Mouse (Mus musculus) limb, embryonic 10.5 days (tissue): Measurements from ENCODE around the gene Atxn3. TPM values are rescaled to one million over a fixed set of nuclear protein-coding genes. Genes with fewer than 3 reads are reported as not detected.
A peak's percentile ranks its signal among the peaks of the same experiment; 100 is the strongest.
"Not testable (repeated sequence)": the region's sequence is repeated elsewhere in the genome, so short reads cannot be mapped to it uniquely, and the experiment has no call there.

Experiments used
- DNase-seq: peaks from one replicate; pipeline ENCODE4 v3.0.0-alpha.2; 2017; ENCODE audit warnings: low spot score
- H3K27ac ChIP-seq: fragments of 300-500 bp; sonication (generic); 2 replicates; pipeline ENCODE4 v1.5.1; 2016; ENCODE audit warnings: mild to moderate bottlenecking
- H3K27me3 ChIP-seq: fragments of 300-500 bp; sonication (generic); 2 replicates; pipeline ENCODE4 v1.6.1; 2016; ENCODE audit warnings: low read depth, mild to moderate bottlenecking; ENCODE audit not compliant: poor library complexity, severe bottlenecking
- H3K36me3 ChIP-seq: fragments of 300-500 bp; sonication (generic); 2 replicates; pipeline ENCODE4 v1.6.1; 2016; ENCODE audit warnings: mild to moderate bottlenecking, moderate library complexity
- H3K4me1 ChIP-seq: fragments of 300-500 bp; sonication (generic); 2 replicates; pipeline ENCODE4 v1.6.1; 2016
- H3K4me3 ChIP-seq: fragments of 300-500 bp; sonication (generic); 2 replicates; pipeline ENCODE4 v1.5.1; 2016; ENCODE audit warnings: mild to moderate bottlenecking, moderate library complexity
- H3K9me3 ChIP-seq: fragments of 300-500 bp; sonication (generic); replicated peaks from 2 replicates; pipeline ENCODE4 v1.6.1; 2016; ENCODE audit warnings: mild to moderate bottlenecking
- WGBS: fragments of 180-500 bp; shearing (Covaris S2); methylation state at CpG from one replicate; pipeline ENCODE4 v1.1.7; 2016; 5-methylcytosine and 5-hydroxymethylcytosine counted together
- polyA plus RNA-seq: library from polyadenylated mRNA; unstranded; fragments of >200 nt; fragmentation: Nextera tagmentation; extraction: Ambion mirVana; gene quantifications from 2 replicates; pipeline ENCODE4 v1.2.1, GENCODE M21; 2016

Atxn3 gene
- polyA plus RNA-seq, 1 experiment from 2014 or later, result 8.3 TPM

- H3K4me3 ChIP-seq, result peak overlapping the region; percentile 98
- H3K27ac ChIP-seq, result peak overlapping the region; percentile 98
- DNase-seq, result no peak
- WGBS, result 32% methylated on average over 13 of the region's 13 CpGs
- H3K4me1 ChIP-seq, result peaks cover 19% of the 10 kb centered on the region
- H3K36me3 ChIP-seq, result peaks cover 32% of the 10 kb centered on the region
- no peaks in the 10 kb centered on the region for H3K9me3 ChIP-seq
- H3K27me3 ChIP-seq, result no peaks in the 10 kb centered on the region
Observed at GRCm38 (mm10) chr12:101976651-101977403, 18.8 kb upstream of the Atxn3 start.

- peak within 1 kb of the TSS; percentile 98 for H3K27ac ChIP-seq
- under 1% methylated on average over 77 of the region's 77 CpGs for WGBS
- H3K4me1 ChIP-seq, result peaks cover 19% of the 10 kb centered on the region
- H3K36me3 ChIP-seq, result peaks cover 26% of the 10 kb centered on the region
- peak within 1 kb of the TSS; percentile 98 for H3K4me3 ChIP-seq
- DNase-seq, result peak; percentile 88
- no peaks in the 10 kb centered on the region for H3K27me3 ChIP-seq
- no peaks in the 10 kb centered on the region for H3K9me3 ChIP-seq
Observed at GRCm38 (mm10) chr12:101975601-101976571, 17.8 kb upstream of the Atxn3 start, which contains the start of gene Cpsf2. TSS of gene Cpsf2 (plus strand) at chr12:101975988.

GRCm38 (mm10) chr12:101975167-101975600 is 17.1 kb upstream of the Atxn3 start:
- Histone ChIP-seq H3K27me3 (no peaks in the 10 kb centered on the region), H3K4me1 (peaks cover 19% of the 10 kb centered on the region), H3K27ac (peak overlapping the region; percentile 98), H3K9me3 (no peaks in the 10 kb centered on the region), H3K4me3 (peak overlapping the region; percentile 98), H3K36me3 (peaks cover 26% of the 10 kb centered on the region)
- no peak for DNase-seq
- under 1% methylated on average over 23 of the region's 23 CpGs for WGBS

- peaks cover 24% of the 10 kb centered on the region for H3K36me3 ChIP-seq
- H3K27ac ChIP-seq, result peak overlapping the region; percentile 98; the same call in 1 of the 2 replicates
- no peaks in the 10 kb centered on the region for H3K27me3 ChIP-seq
- H3K4me3 ChIP-seq, result peak overlapping the region; percentile 98
- DNase-seq, result no peak
- peaks cover 19% of the 10 kb centered on the region for H3K4me1 ChIP-seq
- WGBS, result 30% methylated on average over 1 of the region's 1 CpGs
- no peaks in the 10 kb centered on the region for H3K9me3 ChIP-seq
Observed at GRCm38 (mm10) chr12:101974571-101974970, 16.5 kb upstream of the Atxn3 start.

GRCm38 (mm10) chr12:101972230-101972629 is 14.2 kb upstream of the Atxn3 start:
- no peak overlapping the region for H3K27ac ChIP-seq
- H3K36me3 ChIP-seq, result peaks cover 45% of the 10 kb centered on the region
- no peaks in the 10 kb centered on the region for H3K9me3 ChIP-seq
- peaks cover 15% of the 10 kb centered on the region for H3K4me1 ChIP-seq
- 96% methylated on average over 3 of the region's 3 CpGs for WGBS
- no peaks in the 10 kb centered on the region for H3K27me3 ChIP-seq
- H3K4me3 ChIP-seq, result no peak overlapping the region
- DNase-seq, result no peak

GRCm38 (mm10) chr12:101971311-101971710 is 13.3 kb upstream of the Atxn3 start:
- H3K4me3 ChIP-seq, result no peak overlapping the region
- no peak for DNase-seq
- H3K9me3 ChIP-seq, result no peaks in the 10 kb centered on the region
- H3K4me1 ChIP-seq, result peaks cover 8% of the 10 kb centered on the region; the same call in 1 of the 2 replicates
- 94% methylated on average over 2 of the region's 2 CpGs for WGBS
- no peak overlapping the region for H3K27ac ChIP-seq
- H3K36me3 ChIP-seq, result peaks cover 53% of the 10 kb centered on the region
- H3K27me3 ChIP-seq, result no peaks in the 10 kb centered on the region

GRCm38 (mm10) chr12:101958960-101959780 is 1.1 kb upstream of the Atxn3 start:
- H3K27ac ChIP-seq, H3K27me3 ChIP-seq, H3K9me3 ChIP-seq, H3K36me3 ChIP-seq, DNase-seq: not testable (repeated sequence)
- 92% methylated on average over 5 of the region's 5 CpGs for WGBS
- Histone ChIP-seq H3K4me1 (peaks cover 14% of the 10 kb centered on the region), H3K4me3 (peak overlapping the region; percentile 93; the same call in 1 of the 2 replicates)

GRCm38 (mm10) chr12:101958556-101958955 is 510 bp upstream of the Atxn3 start:
- H3K9me3 ChIP-seq, result no peaks in the 10 kb centered on the region
- peak overlapping the region; percentile 93 for H3K4me3 ChIP-seq
- H3K4me1 ChIP-seq, result peaks cover 14% of the 10 kb centered on the region
- no peaks in the 10 kb centered on the region for H3K27me3 ChIP-seq
- H3K36me3 ChIP-seq, result peaks cover 3% of the 10 kb centered on the region; the same call in 1 of the 2 replicates
- DNase-seq, result no peak
- H3K27ac ChIP-seq, result peak overlapping the region; percentile 94
- 66% methylated on average over 9 of the region's 9 CpGs for WGBS

GRCm38 (mm10) chr12:101957079-101957941 is 736 bp downstream of the Atxn3 start:
- Histone ChIP-seq H3K27ac (peak overlapping the region; percentile 94), H3K4me3 (peak overlapping the region; percentile 93), H3K9me3 (no peaks in the 10 kb centered on the region), H3K27me3 (no peaks in the 10 kb centered on the region), H3K4me1 (peaks cover 14% of the 10 kb centered on the region), H3K36me3 (peaks cover 3% of the 10 kb centered on the region; the same call in 1 of the 2 replicates)
- DNase-seq, result no peak
- 13% methylated on average over 26 of the region's 26 CpGs for WGBS

GRCm38 (mm10) chr12:101955821-101956220 is 2.2 kb downstream of the Atxn3 start:
- H3K9me3 ChIP-seq, H3K36me3 ChIP-seq, H3K27ac ChIP-seq, H3K27me3 ChIP-seq, DNase-seq, H3K4me3 ChIP-seq: not testable (repeated sequence)
- peaks cover 14% of the 10 kb centered on the region for H3K4me1 ChIP-seq
- WGBS, result 95% methylated on average over 8 of the region's 8 CpGs

- Histone ChIP-seq H3K27me3 (no peaks in the 10 kb centered on the region), H3K27ac (no peak overlapping the region), H3K9me3 (no peaks in the 10 kb centered on the region), H3K4me3 (no peak overlapping the region), H3K4me1 (no peaks in the 10 kb centered on the region), H3K36me3 (peaks cover 42% of the 10 kb centered on the region)
- 84% methylated on average over 4 of the region's 4 CpGs for WGBS
- no peak for DNase-seq
Observed at GRCm38 (mm10) chr12:101948801-101949200, 9.2 kb downstream of the Atxn3 start.
